Mouse (Mus musculus) cerebellum, adult 18-20 months (tissue): ENCODE measurements around the gene Sez6l.

ENCODE experiments used
- DNase-seq, 2 experiments: peaks; one replicate each; pipeline ENCODE4 v3.0.0; 2021

Sez6l gene

DNA sequence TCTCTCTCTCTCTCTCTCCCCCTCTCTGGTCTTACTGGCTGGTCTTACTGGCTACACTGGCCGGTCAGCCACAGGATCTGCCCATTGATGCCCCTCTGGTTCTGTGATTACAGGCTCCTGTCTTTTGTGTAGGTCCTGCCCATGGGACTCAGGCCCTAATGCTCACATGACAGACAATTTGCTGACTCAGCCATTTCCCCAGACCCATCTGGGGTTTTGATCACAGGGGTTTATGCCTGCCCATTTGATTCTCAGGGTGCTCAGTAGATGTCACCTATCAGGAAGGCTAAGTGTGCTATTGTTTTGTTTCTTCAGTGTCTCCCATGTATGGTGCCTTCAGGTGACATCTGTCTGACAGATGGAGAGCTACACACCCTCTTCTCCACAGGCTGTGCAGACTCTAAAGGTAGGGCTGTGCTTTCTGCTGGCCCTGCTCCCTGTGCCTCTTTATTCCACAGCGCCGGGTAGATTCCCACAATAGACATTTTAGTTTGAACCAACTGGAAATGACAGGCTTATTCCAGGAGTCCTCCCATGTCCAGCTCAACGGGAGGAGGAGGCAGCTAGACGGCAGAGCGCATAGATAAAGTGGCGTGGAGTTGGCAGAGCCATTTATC, 80.1 kb downstream of the Sez6l start:
- peak; percentile 57 to 64 for DNase-seq

- peak in 1 of 2 experiments; percentile 39 for DNase-seq
Observed at GRCm38 (mm10) chr5:112493492-112493891, 83.5 kb downstream of the Sez6l start.

DNA sequence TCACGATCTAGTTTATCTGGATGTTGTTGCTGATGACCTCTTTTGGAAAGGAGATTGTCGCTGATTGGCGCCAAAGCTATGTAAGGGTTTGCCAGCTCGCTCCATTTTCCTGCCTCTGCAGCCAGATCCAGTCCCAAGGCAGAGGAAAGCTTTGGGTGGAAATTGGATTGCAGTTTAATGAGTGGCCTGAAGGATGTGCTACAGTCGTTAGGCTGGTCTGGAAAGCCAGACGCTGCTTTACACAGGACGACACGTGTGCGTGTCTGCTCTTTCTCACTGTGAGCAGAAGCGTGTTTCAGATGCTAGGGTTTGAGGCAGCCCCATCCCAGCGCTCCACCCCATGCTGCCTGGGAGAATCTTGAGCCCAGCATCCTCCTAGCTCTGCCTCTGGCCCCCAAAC, 85.5 kb downstream of the Sez6l start:
- DNase-seq = peak in 1 of 2 experiments; percentile 41

DNA sequence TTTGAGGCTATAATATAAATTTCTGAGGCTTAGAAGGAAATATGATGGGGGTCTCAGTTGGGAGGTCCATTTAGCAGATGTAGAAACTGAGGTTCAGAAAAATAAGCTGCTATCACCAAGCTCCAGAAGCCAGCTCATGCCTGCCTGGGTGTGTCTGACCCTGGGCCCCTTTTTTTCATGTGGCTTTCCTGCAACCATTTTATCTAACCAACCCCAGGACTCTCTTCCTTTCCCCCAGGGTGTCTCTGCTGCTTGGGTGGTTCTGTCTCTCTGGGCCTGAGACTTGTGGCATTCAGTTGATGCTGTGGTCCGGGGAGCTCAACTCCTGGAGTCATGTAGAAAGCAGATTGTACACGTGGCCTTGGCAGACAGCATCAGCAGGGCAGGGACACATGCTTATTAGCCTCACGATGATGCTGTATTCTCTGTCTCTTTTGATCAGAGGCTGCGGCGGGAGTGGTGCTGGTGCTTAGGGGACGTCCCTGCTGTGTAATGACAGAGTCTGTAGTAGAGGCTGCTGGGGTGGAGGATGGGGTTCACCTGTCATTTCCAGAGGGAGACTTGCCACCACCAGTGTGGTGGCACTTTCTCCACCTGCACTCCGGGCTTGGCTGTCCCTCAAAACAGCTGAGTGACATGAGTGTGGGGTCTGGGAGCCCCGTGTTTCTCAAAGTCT, 88.7 kb downstream of the Sez6l start:
- DNase-seq = no peak

DNA sequence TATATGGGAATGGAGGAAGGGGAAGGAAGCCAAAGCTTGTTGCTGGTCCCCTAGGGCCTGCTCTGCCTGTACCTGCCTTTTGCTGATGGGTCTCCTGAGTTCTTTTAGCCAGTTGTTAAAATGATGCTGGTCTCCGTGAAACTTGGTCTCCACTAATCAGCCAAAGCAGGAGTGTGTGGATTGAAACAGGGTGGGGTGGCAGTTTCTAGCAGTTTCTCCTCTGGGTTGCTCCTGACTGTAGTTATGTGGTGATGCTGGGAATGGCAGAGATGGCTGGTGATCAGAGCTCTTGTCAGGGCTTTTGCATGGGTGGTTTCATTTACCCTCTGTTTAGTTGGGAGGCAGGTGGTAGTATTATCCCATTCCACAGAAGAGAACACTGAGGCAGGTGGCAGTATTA, 89.5 kb downstream of the Sez6l start:
- no peak for DNase-seq

DNA sequence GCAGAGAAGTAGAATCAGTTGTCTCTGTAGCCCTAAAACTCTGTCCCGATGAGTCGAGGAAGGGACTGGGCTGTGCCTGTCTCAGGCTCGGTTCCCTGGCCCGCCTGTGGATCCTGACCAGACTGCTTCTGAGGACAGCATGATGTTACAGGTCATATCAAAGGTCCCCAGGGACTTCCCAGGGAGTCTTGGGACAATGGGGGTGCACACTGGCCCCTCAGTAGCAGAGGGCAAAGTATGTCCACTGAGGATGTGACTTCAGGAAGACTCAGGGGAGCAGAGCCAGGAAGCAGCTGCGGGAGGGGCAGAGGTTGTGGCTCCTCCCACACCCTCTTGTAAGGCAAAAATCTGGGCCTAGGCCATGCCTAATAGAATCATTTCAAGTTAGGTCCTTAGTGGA, 90.6 kb downstream of the Sez6l start:
- no peak for DNase-seq

- peak; percentile 87 for DNase-seq
Observed at GRCm38 (mm10) chr5:112484924-112485715, 91.9 kb downstream of the Sez6l start.

DNA sequence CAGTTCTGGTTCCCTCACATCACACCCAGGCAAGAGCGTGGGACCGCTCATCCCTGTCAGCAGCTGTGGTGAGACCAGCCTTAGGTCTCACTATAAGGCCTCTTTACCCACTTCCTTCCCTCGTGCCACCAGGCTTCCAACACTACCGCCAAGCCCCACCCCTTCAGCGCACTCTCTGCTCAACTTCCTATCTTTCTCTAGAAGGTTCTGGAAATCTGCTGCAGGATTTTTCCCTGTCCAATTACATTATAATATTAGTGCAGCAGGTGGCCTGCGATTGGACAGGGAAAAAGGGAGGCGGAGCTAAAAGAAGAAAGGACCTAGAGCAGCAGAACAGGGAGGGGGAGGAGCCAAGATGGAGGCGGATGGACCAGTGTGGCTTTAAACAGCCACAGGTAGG, 94.0 kb downstream of the Sez6l start:
- no peak for DNase-seq

DNA sequence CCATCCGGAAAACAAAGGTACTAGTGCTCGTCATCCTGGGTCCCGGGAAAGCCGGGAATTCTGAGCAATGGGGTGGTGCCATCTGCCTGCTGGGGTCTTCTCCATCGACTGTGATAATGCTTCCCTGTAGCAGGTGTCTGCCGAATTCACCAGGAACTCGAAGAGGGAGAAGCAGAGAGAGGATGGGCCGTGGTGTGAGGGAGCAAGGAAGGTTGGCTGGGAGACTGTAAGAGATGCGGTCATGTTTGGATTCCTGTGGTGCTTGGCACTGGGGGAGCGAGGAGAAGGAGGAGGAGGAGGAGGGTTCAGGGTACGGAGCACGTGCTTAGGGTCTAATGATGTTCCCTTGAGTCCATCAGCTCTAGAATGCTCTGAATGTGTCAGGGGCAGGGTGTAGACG, 94.4 kb downstream of the Sez6l start:
- DNase-seq = peak; percentile 40 to 42

GRCm38 (mm10) chr5:112481946-112482410, 95.0 kb downstream of the Sez6l start:
- DNase-seq = no peak

- DNase-seq = no peak
Observed at GRCm38 (mm10) chr5:112473453-112473852, 103.5 kb downstream of the Sez6l start.

- peak; percentile 82 to 83 for DNase-seq
Observed at GRCm38 (mm10) chr5:112470144-112470543, 106.8 kb downstream of the Sez6l start.

- no peak for DNase-seq
Observed at GRCm38 (mm10) chr5:112468986-112469581, 107.9 kb downstream of the Sez6l start.

DNA sequence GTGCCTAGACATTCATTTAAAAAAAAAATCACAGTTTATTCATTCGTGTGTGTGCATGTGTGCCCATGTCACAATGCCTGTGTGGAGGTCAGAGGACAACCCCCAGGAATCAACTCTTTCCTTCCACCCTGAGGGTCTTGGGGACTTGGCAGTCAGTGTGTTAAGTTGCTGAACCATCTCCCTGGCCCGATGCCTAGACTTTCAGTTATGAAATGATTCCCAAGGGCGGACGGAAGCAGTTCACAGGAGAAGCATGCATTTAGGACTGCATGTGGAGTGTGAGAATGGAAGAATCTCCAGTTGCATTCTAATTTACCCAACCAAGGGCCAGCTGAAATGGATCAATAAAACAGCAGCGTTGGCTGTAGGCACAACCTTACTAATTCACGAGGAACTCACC, 110.7 kb downstream of the Sez6l start:
- DNase-seq = no peak

DNA sequence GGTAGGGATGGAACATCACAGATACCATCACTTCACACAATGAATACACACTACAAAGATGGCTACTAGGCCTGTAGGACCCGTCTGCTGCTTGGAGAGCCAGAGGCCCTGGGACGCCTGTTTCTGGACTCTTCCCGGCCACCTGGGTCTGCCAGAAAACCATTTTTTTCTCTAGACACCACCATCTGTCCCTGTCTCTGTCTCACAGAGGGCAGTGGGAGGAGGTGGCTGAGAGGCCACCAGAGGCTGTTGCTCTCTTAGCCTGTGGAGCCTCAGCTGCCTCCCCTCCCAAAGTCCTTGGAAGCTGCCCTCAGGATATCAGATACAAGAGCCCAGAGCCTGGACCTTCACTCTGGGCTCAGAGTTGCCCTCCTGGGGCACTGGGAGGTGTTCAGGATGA, 117.1 kb downstream of the Sez6l start:
- peak; percentile 74 to 76 for DNase-seq

DNA sequence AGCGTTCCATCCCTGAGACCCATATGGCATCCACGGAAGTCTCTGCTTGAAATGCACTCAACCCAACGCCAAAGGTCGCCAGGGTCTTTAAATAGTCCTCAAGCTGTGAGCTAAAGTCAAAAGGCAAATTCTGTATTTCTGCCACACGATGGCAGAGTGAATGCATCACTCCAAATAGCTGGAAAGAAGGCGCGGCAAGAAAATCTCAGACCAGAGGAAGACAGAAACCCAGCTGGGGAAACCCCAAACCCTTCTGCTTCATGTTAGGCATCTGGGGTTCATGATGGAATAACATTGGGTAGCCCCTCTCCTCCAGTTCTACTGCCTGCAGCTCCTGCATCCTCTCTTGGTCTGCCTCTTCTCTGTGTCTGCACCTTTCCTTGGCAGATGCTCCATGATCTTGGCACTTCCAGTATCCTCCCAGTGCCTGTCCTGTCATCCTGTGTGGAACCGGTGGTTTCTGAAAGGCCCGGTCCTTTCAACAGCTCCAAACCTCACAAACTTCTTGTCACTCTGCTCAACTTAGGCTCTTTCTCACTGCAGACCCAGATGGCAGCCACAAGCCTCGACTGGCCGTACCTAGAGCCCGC, 121.9 kb downstream of the Sez6l start:
- DNase-seq = peak in 1 of 2 experiments; percentile 42

DNA sequence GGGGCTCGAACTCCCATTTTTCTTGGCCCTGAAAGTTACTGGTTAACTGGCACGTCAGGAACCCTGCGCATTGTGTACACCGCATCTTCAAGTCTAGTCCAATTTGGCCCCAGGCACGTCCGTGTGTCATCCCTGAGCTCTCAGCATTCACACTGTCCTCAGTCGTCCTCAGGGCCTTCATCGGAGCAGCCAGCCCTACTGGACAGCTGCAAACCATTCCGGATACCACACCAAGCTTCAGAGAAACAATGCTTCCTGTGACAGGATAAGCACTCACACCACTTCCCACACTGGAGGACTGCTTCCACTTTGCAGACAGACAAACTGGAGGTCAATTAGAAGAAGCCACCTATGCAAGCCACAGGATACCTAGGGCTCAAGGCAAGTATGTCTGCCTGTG, 123.9 kb downstream of the Sez6l start:
- DNase-seq = no peak

- DNase-seq = no peak
Observed at GRCm38 (mm10) chr5:112448747-112449440, 128.1 kb downstream of the Sez6l start, which contains the start of gene Gm6588. Gene Gm6588, plus strand, starts transcription at chr5:112449426.

DNA sequence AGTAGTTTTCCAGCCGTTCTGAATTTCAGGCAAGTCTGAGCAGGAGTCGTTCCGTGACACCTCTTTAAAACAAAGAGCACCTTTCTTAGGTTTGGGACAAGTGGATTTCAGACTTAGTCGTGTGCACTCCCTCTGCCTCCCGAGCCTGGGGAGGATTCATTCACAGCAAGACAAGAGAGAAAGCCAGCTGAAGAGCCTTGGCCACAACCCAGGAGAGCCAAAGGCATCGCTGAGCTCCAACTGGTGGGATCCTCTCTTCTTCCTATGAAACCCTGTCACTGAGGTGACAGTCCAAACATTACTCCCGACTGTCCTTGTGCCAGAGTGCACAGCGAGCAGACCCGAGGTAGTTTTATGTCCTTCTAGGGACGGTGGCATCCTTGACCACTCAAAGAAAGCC, 138.4 kb downstream of the Sez6l start:
- DNase-seq = no peak

DNA sequence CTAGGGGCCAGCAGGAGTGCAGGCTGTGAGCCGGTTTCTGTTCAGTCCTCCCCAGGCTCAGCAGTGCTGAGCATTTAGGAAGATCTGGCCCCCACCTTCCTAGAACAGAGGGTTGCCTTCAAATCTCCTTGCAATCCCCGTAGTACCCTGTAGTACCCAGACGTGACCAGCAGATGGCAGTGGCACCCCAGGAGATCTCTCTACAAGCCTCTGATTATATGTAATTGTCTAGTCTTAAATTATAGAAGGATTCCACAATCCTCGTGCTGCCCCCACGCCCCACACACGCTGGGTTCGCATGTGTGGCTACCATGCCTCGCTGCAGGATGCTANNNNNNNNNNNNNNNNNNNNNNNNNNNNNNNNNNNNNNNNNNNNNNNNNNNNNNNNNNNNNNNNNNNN, 144.0 kb downstream of the Sez6l start:
- DNase-seq = peak; percentile 80 to 88

GRCm38 (mm10) chr5:112432033-112432432, 145.0 kb downstream of the Sez6l start:
- DNase-seq = no peak

- no peak for DNase-seq
Observed at GRCm38 (mm10) chr5:112431120-112431775, 145.7 kb downstream of the Sez6l start.
